Mouse (Mus musculus) liver, embryonic 13.5 days (tissue): Measurements from ENCODE around the gene Arhgef39. TPM values are rescaled to one million over a fixed set of nuclear protein-coding genes. Genes with fewer than 3 reads are reported as not detected.

Experiments
- ATAC-seq: fragments of 200-750 bp; cut with Nextera tagmentation; 2 replicates; pipeline ENCODE4 v1.8.0; 2017; ENCODE audit warnings: low read depth, mild to moderate bottlenecking, moderate number of reproducible peaks, moderate library complexity
- DNase-seq: peaks from one replicate; pipeline ENCODE4 v3.0.0; 2022
- H3K27ac ChIP-seq: fragments of 300-500 bp; sonication (generic); 2 replicates; pipeline ENCODE4 v1.5.1; 2015; ENCODE audit warnings: moderate library complexity, mild to moderate bottlenecking, inconsistent platforms
- H3K27me3 ChIP-seq: fragments of 300-500 bp; sonication (generic); 2 replicates; pipeline ENCODE4 v1.6.1; 2015; ENCODE audit warnings: mild to moderate bottlenecking, inconsistent platforms
- H3K36me3 ChIP-seq: fragments of 300-500 bp; sonication (generic); 2 replicates; pipeline ENCODE4 v1.6.1; 2015; ENCODE audit warnings: mild to moderate bottlenecking, inconsistent platforms
- H3K4me1 ChIP-seq: fragments of 300-500 bp; sonication (generic); replicated peaks from 2 replicates; pipeline ENCODE4 v1.6.1; 2015; ENCODE audit warnings: inconsistent platforms
- H3K4me2 ChIP-seq: fragments of 300-500 bp; sonication (generic); 2 replicates; pipeline ENCODE4 v1.6.1; 2015; ENCODE audit warnings: inconsistent platforms, mild to moderate bottlenecking, moderate library complexity
- H3K4me3 ChIP-seq: fragments of 300-500 bp; sonication (generic); replicated peaks from 2 replicates; pipeline ENCODE4 v1.5.1; 2015; ENCODE audit warnings: mild to moderate bottlenecking, inconsistent platforms
- H3K9ac ChIP-seq: fragments of 300-500 bp; sonication (generic); 2 replicates; pipeline ENCODE4 v1.6.1; 2015; ENCODE audit warnings: mild to moderate bottlenecking, inconsistent platforms
- H3K9me3 ChIP-seq: fragments of 300-500 bp; sonication (generic); replicated peaks from 2 replicates; pipeline ENCODE4 v1.6.1; 2016; ENCODE audit warnings: inconsistent platforms
- WGBS: fragments of 180-500 bp; shearing (Covaris S2); methylation state at CpG from one replicate; pipeline ENCODE4 v1.1.7; 2015; ENCODE audit not compliant: insufficient replicate concordance; 5-methylcytosine and 5-hydroxymethylcytosine counted together
- polyA plus RNA-seq: library from polyadenylated mRNA; unstranded; fragments of >200 nt; fragmentation: Nextera tagmentation; extraction: Ambion mirVana; gene quantifications from 2 replicates; pipeline ENCODE4 v1.2.1, GENCODE M21; 2015

Arhgef39 gene
- polyA plus RNA-seq, 1 experiment from 2014 or later = 29.4 TPM

- Histone ChIP-seq H3K36me3 (no peaks in the 10 kb centered on the region), H3K27me3 (0 out of 2 replicates have a peak, but pooled peaks cover 9% of the 10 kb centered on the region), H3K9ac (no peak overlapping the region), H3K4me3 (peak overlapping the region; percentile 52; the same call in 1 of the 2 replicates), H3K4me1 (peaks cover 17% of the 10 kb centered on the region), H3K27ac (no peak overlapping the region), H3K9me3 (no peaks in the 10 kb centered on the region), H3K4me2 (peak overlapping the region; percentile 67)
- peak; percentile 51 for DNase-seq
- no peak for ATAC-seq
- WGBS = 37% methylated on average over 24 of the region's 24 CpGs
These were observed 20.3 kb downstream of the Arhgef39 start for GRCm38 (mm10) chr4:43478906-43479832.

GRCm38 (mm10) chr4:43478534-43478858, 21.0 kb downstream of the Arhgef39 start:
- peak; percentile 37 for ATAC-seq
- 22% methylated on average over 8 of the region's 8 CpGs for WGBS

DNA sequence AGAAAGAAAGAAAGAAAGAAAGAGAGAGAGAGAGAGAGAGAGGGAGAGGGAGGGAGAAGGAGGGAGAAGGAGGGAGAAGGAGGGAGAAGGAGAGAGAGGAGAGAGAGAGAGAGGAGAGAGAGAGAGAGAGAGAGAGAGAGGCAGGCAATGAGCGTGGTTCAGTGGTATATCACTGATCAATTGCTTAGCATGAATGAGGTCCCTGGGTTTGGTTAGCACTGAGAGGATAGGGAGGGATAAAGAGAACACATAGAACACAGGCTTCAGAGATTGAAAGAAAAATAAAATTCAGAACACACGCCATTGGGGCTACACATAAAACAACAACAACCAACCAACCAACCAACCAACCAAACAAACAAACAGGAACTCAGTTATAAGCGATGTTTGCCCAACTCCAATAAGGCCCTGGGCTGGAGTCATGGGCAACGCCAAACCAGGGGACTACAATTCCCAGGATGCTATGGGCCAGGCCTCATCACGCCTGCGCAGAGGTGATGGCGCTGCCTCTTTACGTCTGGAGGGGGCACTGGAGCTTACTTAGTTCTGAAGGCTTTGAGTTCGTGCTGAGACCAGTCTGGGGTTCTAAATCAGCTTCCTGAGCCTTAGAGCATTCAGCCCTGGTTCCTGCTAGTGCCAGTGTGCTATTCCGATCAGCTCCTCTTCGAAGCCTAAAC, 21.5 kb downstream of the Arhgef39 start:
- Histone ChIP-seq H3K36me3 (no peaks in the 10 kb centered on the region), H3K9me3 (no peaks in the 10 kb centered on the region), H3K27ac (peak overlapping the region; percentile 35; the same call in 1 of the 2 replicates), H3K27me3 (0 out of 2 replicates have a peak, but pooled peaks cover 7% of the 10 kb centered on the region), H3K4me1 (peaks cover 17% of the 10 kb centered on the region), H3K4me3 (peak overlapping the region; percentile 52), H3K4me2 (peak overlapping the region; percentile 67), H3K9ac (peak overlapping the region; percentile 64)
- ATAC-seq (peak; percentile 92), DNase-seq (peak; percentile 84)
- 13% methylated on average over 11 of the region's 11 CpGs for WGBS

More at GRCm38 (mm10) chr4:43478534-43478858, 21.0 kb downstream of the Arhgef39 start:
- H3K27ac ChIP-seq = peak overlapping the region; percentile 35; the same call in 1 of the 2 replicates
- 0 out of 2 replicates have a peak, but pooled peaks cover 9% of the 10 kb centered on the region for H3K27me3 ChIP-seq
- H3K9ac ChIP-seq = peak overlapping the region; percentile 64
- H3K4me3 ChIP-seq = peak overlapping the region; percentile 52
- DNase-seq = no peak
- H3K36me3 ChIP-seq = no peaks in the 10 kb centered on the region
- peaks cover 17% of the 10 kb centered on the region for H3K4me1 ChIP-seq
- peak overlapping the region; percentile 67 for H3K4me2 ChIP-seq
- H3K9me3 ChIP-seq = no peaks in the 10 kb centered on the region

- no peak for ATAC-seq
- Histone ChIP-seq H3K9ac (no peak overlapping the region), H3K4me3 (no peak overlapping the region), H3K4me1 (peaks cover 11% of the 10 kb centered on the region), H3K9me3 (no peaks in the 10 kb centered on the region), H3K27ac (no peak overlapping the region), H3K27me3 (no peaks in the 10 kb centered on the region), H3K4me2 (no peak overlapping the region), H3K36me3 (no peaks in the 10 kb centered on the region)
- WGBS = 59% methylated on average over 6 of the region's 6 CpGs
- DNase-seq = no peak
These were observed 22.9 kb downstream of the Arhgef39 start for GRCm38 (mm10) chr4:43476604-43477003.

GRCm38 (mm10) chr4:43473636-43474035, 25.9 kb downstream of the Arhgef39 start:
- DNase-seq = no peak
- no peak overlapping the region for H3K9ac ChIP-seq
- no peak for ATAC-seq
- H3K27ac ChIP-seq = no peak overlapping the region
- no peak overlapping the region for H3K4me3 ChIP-seq
- H3K27me3 ChIP-seq = no peaks in the 10 kb centered on the region
- peaks cover 3% of the 10 kb centered on the region for H3K4me1 ChIP-seq
- 47% methylated on average over 1 of the region's 1 CpGs for WGBS
- H3K9me3 ChIP-seq = no peaks in the 10 kb centered on the region
- H3K36me3 ChIP-seq = no peaks in the 10 kb centered on the region
- no peak overlapping the region for H3K4me2 ChIP-seq

DNA sequence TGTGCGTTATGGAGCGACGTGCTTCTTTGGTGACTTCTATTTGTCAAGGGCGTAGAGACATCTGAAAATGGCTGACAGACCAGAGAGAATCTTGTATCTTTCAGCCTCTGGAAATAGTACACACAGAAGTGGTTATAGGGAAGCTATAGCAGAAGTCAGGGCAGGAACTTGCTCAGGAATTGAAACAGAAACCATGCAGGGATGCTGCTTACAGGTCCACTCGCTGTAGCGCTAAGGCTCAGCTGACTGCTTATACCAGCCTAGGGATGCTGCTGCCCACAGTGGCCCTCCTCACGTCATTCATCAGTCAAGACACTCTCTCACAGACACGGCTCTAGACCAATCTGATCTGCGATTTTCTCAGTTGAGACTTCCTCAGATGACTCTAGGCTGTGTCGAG, 29.2 kb downstream of the Arhgef39 start:
- H3K36me3 ChIP-seq = no peaks in the 10 kb centered on the region
- H3K9me3 ChIP-seq = no peaks in the 10 kb centered on the region
- no peak overlapping the region for H3K27ac ChIP-seq
- H3K9ac ChIP-seq = no peak overlapping the region
- no peaks in the 10 kb centered on the region for H3K27me3 ChIP-seq
- DNase-seq (no peak), ATAC-seq (no peak)
- no peak overlapping the region for H3K4me2 ChIP-seq
- no peaks in the 10 kb centered on the region for H3K4me1 ChIP-seq
- no peak overlapping the region for H3K4me3 ChIP-seq
- WGBS = 78% methylated on average over 10 of the region's 10 CpGs

DNA sequence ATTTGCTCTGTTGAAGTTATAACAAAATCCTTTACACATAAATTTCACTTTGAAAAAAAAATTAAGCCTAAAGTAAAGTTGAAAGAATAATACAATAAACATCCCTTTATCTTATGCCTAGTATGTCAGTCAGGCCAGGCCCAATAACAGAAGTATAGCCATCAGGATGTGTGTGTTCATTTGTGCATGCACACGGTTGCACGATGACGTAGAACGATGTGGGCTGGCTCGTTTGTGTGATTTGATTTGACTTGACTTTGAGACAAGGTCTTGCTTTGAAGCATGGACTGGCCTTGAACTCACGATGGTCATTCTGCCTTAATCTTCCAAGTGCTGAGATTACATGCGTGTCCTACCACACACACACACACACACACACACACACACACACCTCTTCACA, 32.6 kb downstream of the Arhgef39 start:
- ATAC-seq = no peak
- H3K27me3 ChIP-seq = no peaks in the 10 kb centered on the region
- DNase-seq = no peak
- H3K27ac ChIP-seq = no peak overlapping the region
- no peaks in the 10 kb centered on the region for H3K36me3 ChIP-seq
- H3K4me2 ChIP-seq = no peak overlapping the region
- 74% methylated on average over 7 of the region's 7 CpGs for WGBS
- H3K4me3 ChIP-seq = no peak overlapping the region
- H3K9me3 ChIP-seq = no peaks in the 10 kb centered on the region
- no peak overlapping the region for H3K9ac ChIP-seq
- H3K4me1 ChIP-seq = no peaks in the 10 kb centered on the region

GRCm38 (mm10) chr4:43465935-43466334, 33.6 kb downstream of the Arhgef39 start:
- Histone ChIP-seq H3K27me3 (no peaks in the 10 kb centered on the region), H3K9me3 (no peaks in the 10 kb centered on the region), H3K9ac (no peak overlapping the region), H3K4me3 (no peak overlapping the region), H3K27ac (no peak overlapping the region), H3K36me3 (no peaks in the 10 kb centered on the region), H3K4me1 (no peaks in the 10 kb centered on the region), H3K4me2 (no peak overlapping the region)
- ATAC-seq (no peak), DNase-seq (no peak)
- WGBS = 59% methylated on average over 6 of the region's 6 CpGs

DNA sequence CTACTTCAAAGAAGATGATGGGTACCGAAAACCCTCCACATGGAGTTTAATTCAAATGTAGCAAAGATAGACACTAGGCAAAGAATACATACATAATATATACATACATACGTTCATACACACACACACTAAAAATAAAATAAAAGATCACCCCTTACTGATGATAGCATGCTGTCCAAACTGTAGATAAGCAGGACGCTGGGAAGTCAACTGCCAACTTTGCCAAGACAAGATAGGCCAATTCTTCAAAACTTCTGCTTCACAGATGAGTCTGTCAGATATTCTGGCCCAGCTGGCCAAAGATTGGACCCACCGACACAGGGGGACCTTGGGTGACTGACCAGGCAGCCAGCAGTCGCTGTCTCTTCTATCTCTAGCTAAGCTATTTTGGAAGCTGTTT, 36.4 kb downstream of the Arhgef39 start:
- ATAC-seq = no peak
- 59% methylated on average over 5 of the region's 5 CpGs for WGBS

DNA sequence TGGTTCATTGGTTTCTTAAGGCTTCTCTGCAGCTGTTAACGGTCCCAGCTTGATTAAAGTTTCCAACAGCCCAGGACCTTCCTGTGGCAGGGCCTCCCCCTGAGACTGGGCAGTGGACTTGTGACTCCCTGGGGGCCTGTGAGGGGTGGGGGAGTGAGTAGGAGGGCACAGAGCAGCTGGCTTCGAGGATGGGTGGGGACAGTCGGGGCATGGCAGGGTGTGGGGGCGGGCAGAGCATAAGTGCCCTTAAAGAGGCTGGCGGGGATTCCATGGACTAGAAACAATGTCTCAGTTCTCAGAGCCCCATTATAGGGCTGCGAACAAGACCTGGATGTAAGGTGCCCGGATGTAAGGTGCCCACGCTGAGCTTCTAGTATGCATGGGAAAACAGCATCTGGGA, 42.4 kb downstream of the Arhgef39 start:
- Histone ChIP-seq H3K4me1 (no peaks in the 10 kb centered on the region), H3K4me2 (no peak overlapping the region), H3K36me3 (no peaks in the 10 kb centered on the region), H3K27me3 (peaks cover 34% of the 10 kb centered on the region), H3K4me3 (no peak overlapping the region), H3K9me3 (no peaks in the 10 kb centered on the region), H3K9ac (no peak overlapping the region), H3K27ac (no peak overlapping the region)
- ATAC-seq (no peak), DNase-seq (no peak)
- WGBS = 33% methylated on average over 8 of the region's 8 CpGs

More for the DNA sequence above, 36.4 kb downstream of the Arhgef39 start:
- Histone ChIP-seq H3K9ac (no peak overlapping the region), H3K9me3 (no peaks in the 10 kb centered on the region), H3K36me3 (no peaks in the 10 kb centered on the region), H3K27me3 (no peaks in the 10 kb centered on the region), H3K27ac (no peak overlapping the region), H3K4me2 (no peak overlapping the region), H3K4me1 (no peaks in the 10 kb centered on the region), H3K4me3 (no peak overlapping the region)
- no peak for DNase-seq

- H3K9ac ChIP-seq = no peak overlapping the region
- H3K27me3 ChIP-seq = peaks cover 40% of the 10 kb centered on the region
- DNase-seq = no peak
- WGBS = 15% methylated on average over 4 of the region's 4 CpGs
- H3K4me2 ChIP-seq = no peak overlapping the region
- ATAC-seq = no peak
- no peak overlapping the region for H3K27ac ChIP-seq
- H3K36me3 ChIP-seq = no peaks in the 10 kb centered on the region
- no peaks in the 10 kb centered on the region for H3K4me1 ChIP-seq
- H3K9me3 ChIP-seq = no peaks in the 10 kb centered on the region
- no peak overlapping the region for H3K4me3 ChIP-seq
These were observed 43.0 kb downstream of the Arhgef39 start for GRCm38 (mm10) chr4:43456470-43456869.
